Mouse (Mus musculus) liver, embryonic 14.5 days (tissue): ENCODE data around the gene Itga3. TPM values are rescaled to one million over a fixed set of nuclear protein-coding genes. Genes with fewer than 3 reads are reported as not detected.

Source experiments
- ATAC-seq: fragments of 200-750 bp; cut with Nextera tagmentation; 2 replicates; pipeline ENCODE4 v1.8.0; 2017; ENCODE audit warnings: moderate number of reproducible peaks, mild to moderate bottlenecking, moderate library complexity; ENCODE audit not compliant: insufficient read depth
- DNase-seq, 3 experiments: peaks; one replicate each; pipeline ENCODE4 v3.0.0-alpha.2; 2012 to 2013; ENCODE audit warnings: low read depth in 3 of 3, low spot score in 3 of 3
- H3K27ac ChIP-seq: fragments of 300-500 bp; sonication (generic); 2 replicates; pipeline ENCODE4 v1.5.1; 2014; ENCODE audit warnings: moderate library complexity, mild to moderate bottlenecking, control low read depth, inconsistent platforms
- H3K27me3 ChIP-seq: fragments of 300-500 bp; sonication (generic); 2 replicates; pipeline ENCODE4 v1.6.1; 2014; ENCODE audit warnings: mild to moderate bottlenecking, low read length, moderate library complexity; ENCODE audit not compliant: control insufficient read depth, insufficient read depth
- H3K36me3 ChIP-seq: fragments of 300-500 bp; sonication (generic); replicated peaks from 2 replicates; pipeline ENCODE4 v1.6.1; 2014; ENCODE audit warnings: low read depth; ENCODE audit not compliant: control insufficient read depth, insufficient read depth
- H3K4me1 ChIP-seq, 2 experiments: fragments of 200-500 bp in 1 of 2; fragments of 300-500 bp in 1 of 2; sonication (generic) in 1 of 2; replicated peaks; 2 replicates each; pipeline ENCODE4 v1.6.1; 2012 to 2014; ENCODE audit warnings: antibody characterized with exemption in 1 of 2, inconsistent platforms in 1 of 2, low read length in 1 of 2; ENCODE audit not compliant: control insufficient read depth in 2 of 2, insufficient read depth in 2 of 2
- H3K4me2 ChIP-seq: fragments of 300-500 bp; sonication (generic); 2 replicates; pipeline ENCODE4 v1.6.1; 2014; ENCODE audit warnings: low read depth, mild to moderate bottlenecking, control low read depth, moderate library complexity
- H3K4me3 ChIP-seq, 2 experiments: fragments of 200-500 bp in 1 of 2; fragments of 300-500 bp in 1 of 2; sonication (generic) in 1 of 2; 2 replicates each; pipeline ENCODE4 v1.5.1; 2012 to 2014; ENCODE audit warnings: low read depth in 2 of 2, low read length in 2 of 2, mild to moderate bottlenecking in 2 of 2, control low read depth in 1 of 2, inconsistent platforms in 1 of 2, moderate library complexity in 1 of 2; ENCODE audit not compliant: insufficient read depth in 1 of 2
- H3K9ac ChIP-seq: fragments of 300-500 bp; sonication (generic); replicated peaks from 2 replicates; pipeline ENCODE4 v1.6.1; 2014; ENCODE audit warnings: mild to moderate bottlenecking, control low read depth, moderate library complexity
- H3K9me3 ChIP-seq: fragments of 300-500 bp; sonication (generic); 2 replicates; pipeline ENCODE4 v1.6.1; 2016; ENCODE audit warnings: low read length, mixed read lengths; ENCODE audit not compliant: control insufficient read depth
- CTCF ChIP-seq: IDR thresholded peaks from 2 replicates; pipeline ENCODE4 v1.5.1; 2016; ENCODE audit warnings: antibody characterized with exemption, low read depth, control low read depth
- EP300 ChIP-seq: IDR thresholded peaks from 2 replicates; pipeline ENCODE4 v1.6.1; 2016; ENCODE audit warnings: antibody characterized with exemption, low read depth
- WGBS: fragments of 180-500 bp; shearing (Covaris S2); extraction: QIAGEN DNeasy Blood & Tissue Kit; methylation state at CpG from one replicate; pipeline ENCODE4 v1.1.7; 2014; ENCODE audit not compliant: insufficient replicate concordance; 5-methylcytosine and 5-hydroxymethylcytosine counted together
- polyA plus RNA-seq, 2 experiments: library from polyadenylated mRNA; depleted of rRNA in 1 of 2; stranded (reverse) in 1 of 2; unstranded in 1 of 2; fragments of >200 nt; fragmentation: Nextera tagmentation in 1 of 2; extraction: Ambion mirVana in 1 of 2; gene quantifications; 2 replicates each; pipeline versions ENCODE4 v1.2.1 to v1.2.3; 2012 to 2014

The Itga3 gene
- polyA plus RNA-seq, 2 experiments = 1.5 to 1.7 TPM

GRCm38 (mm10) chr11:95096608-95097373 is 20.2 kb upstream of the Itga3 start:
- DNase-seq (no peak), ATAC-seq (peak; percentile 41; the same call in 1 of the 2 replicates)
- H3K36me3 ChIP-seq = no peaks in the 10 kb centered on the region
- no peak overlapping the region for H3K27ac ChIP-seq
- no peak overlapping the region for H3K4me3 ChIP-seq
- H3K9me3 ChIP-seq = no peaks in the 10 kb centered on the region
- no peak overlapping the region for H3K9ac ChIP-seq
- 57% methylated on average over 4 of the region's 4 CpGs for WGBS
- no peak for TF ChIP-seq EP300
- H3K4me1 ChIP-seq = peaks cover 0 to 4% of the 10 kb centered on the region in 2 experiments; a peak in 1 of 4 replicates
- H3K4me2 ChIP-seq = no peak overlapping the region
- H3K27me3 ChIP-seq = no peaks in the 10 kb centered on the region

DNA sequence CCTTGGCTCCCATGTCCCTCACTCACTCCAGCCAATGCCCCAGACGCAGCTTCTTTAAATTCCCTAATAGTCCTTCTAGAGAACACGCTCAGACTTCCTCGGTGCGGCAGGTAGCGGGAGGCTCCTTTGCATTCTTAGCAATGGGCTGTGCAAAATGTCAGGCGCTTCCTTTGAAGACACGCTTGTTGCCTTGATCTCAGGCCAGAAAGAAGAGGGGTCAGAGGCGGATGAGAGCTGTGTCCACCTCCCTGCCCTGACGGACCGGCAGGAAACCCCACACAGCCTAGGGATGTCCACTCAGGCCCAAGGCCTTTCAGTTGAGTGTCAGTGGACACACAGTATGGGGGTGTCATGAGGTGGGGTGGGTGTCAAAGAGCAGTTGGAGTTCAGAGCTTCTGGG is 19.0 kb upstream of the Itga3 start:
- no peak overlapping the region for H3K4me2 ChIP-seq
- no peaks in the 10 kb centered on the region for H3K27me3 ChIP-seq
- no peak overlapping the region for H3K9ac ChIP-seq
- H3K27ac ChIP-seq = no peak overlapping the region
- H3K4me3 ChIP-seq = no peak overlapping the region
- H3K9me3 ChIP-seq = no peaks in the 10 kb centered on the region
- no peaks in the 10 kb centered on the region for H3K36me3 ChIP-seq
- no peak for ATAC-seq
- no peak for DNase-seq
- H3K4me1 ChIP-seq = peaks cover 0 to 4% of the 10 kb centered on the region in 2 experiments; a peak in 1 of 4 replicates
- 67% methylated on average over 10 of the region's 10 CpGs for WGBS
- TF ChIP-seq CTCF (no peak), EP300 (no peak)

- DNase-seq (no peak), ATAC-seq (no peak)
- H3K27ac ChIP-seq = no peak overlapping the region
- 42% methylated on average over 5 of the region's 5 CpGs for WGBS
- H3K4me3 ChIP-seq = no peak overlapping the region
- no peak overlapping the region for H3K4me2 ChIP-seq
- no peaks in the 10 kb centered on the region for H3K36me3 ChIP-seq
- TF ChIP-seq EP300 = no peak
- no peak for TF ChIP-seq CTCF
- H3K27me3 ChIP-seq = no peaks in the 10 kb centered on the region
- H3K4me1 ChIP-seq = peaks cover 0 to 4% of the 10 kb centered on the region in 2 experiments; a peak in 1 of 4 replicates
- H3K9me3 ChIP-seq = no peaks in the 10 kb centered on the region
- H3K9ac ChIP-seq = no peak overlapping the region
Observed at GRCm38 (mm10) chr11:95093077-95093476, 16.5 kb upstream of the Itga3 start.

DNA sequence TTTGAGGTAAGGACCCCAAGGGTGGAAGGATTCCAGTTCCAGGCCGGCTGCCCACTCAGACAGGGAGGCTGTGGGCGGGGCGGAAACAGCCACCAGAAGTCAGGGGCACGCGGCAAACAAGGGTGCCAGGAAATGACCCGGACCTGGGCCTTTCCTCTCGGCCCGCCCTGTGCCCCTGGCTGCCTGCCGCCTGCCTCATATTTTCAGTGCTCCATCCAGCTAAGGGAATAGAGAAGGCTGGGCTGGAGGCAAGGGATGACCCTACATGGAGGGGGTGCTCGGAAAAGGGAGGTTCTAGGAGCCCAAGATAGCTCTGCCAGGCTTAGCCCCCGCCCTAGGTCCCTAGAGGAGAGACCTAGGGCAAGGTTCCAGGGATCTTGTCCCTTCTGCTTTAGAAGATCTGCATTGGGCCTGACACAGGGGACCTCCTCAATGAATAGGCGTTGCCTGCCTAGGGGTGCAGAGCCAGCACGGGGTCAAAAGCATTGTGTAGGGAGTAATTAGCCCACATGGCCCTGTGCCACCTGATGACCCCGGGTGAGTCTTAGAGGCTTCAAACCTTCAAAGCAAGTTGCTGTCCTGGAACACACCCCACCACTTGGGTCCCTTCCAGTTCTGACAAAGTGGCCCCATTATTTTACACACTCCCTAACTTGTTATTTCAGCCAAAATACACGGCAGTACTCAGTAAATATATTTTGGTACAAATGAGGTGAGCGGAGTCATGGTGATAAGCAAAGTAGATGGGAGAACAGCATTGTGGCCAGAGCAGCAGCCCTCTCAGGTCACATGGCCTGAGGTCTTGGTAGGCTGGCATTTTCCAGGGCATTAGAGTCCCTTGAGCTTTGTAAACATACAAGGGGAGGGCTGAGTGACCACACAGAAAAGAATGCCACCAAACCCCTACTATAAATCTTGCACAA is 12.5 kb upstream of the Itga3 start:
- no peak overlapping the region for H3K4me2 ChIP-seq
- TF ChIP-seq CTCF (no peak), EP300 (no peak)
- no peak overlapping the region for H3K27ac ChIP-seq
- H3K9ac ChIP-seq = no peak overlapping the region
- no peaks in the 10 kb centered on the region for H3K36me3 ChIP-seq
- no peaks in the 10 kb centered on the region for H3K9me3 ChIP-seq
- H3K4me3 ChIP-seq = no peak overlapping the region
- WGBS = 38% methylated on average over 16 of the region's 16 CpGs
- peaks cover 0 to 9% of the 10 kb centered on the region in 2 experiments; a peak in 1 of 4 replicates for H3K4me1 ChIP-seq
- no peak for ATAC-seq
- DNase-seq = no peak
- H3K27me3 ChIP-seq = no peaks in the 10 kb centered on the region

DNA sequence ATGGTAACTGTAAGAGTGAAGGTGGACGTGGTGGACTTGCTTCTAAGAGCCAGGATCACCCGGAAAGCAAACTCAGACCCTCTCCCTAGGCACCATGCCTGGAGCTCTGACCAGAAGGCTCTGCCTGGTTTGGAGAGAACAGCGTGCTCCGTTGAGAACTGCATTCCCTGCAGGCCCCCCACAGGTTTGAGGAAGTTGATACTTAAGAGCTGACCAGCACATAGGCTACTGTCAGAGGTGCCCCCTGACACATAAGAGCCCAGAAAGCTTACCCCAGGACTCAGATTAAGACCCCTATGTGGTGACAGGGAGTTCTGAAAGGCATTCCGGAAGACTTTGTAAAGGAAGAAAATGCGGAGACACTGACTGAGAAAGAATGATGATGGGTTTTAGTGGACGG is 11.7 kb upstream of the Itga3 start:
- TF ChIP-seq CTCF = no peak
- no peak for TF ChIP-seq EP300

More for the DNA sequence above, 11.7 kb upstream of the Itga3 start:
- H3K4me1 ChIP-seq = peaks cover 0 to 9% of the 10 kb centered on the region in 2 experiments; a peak in 1 of 4 replicates
- ATAC-seq (no peak), DNase-seq (no peak)
- H3K4me3 ChIP-seq = no peak overlapping the region
- no peak overlapping the region for H3K4me2 ChIP-seq
- H3K9me3 ChIP-seq = no peaks in the 10 kb centered on the region
- no peak overlapping the region for H3K27ac ChIP-seq
- no peaks in the 10 kb centered on the region for H3K36me3 ChIP-seq
- WGBS = 40% methylated on average over 7 of the region's 7 CpGs
- no peaks in the 10 kb centered on the region for H3K27me3 ChIP-seq
- H3K9ac ChIP-seq = no peak overlapping the region
